ENCODE assay signal across 9 mouse cellular contexts in the genomic region with DNA sequence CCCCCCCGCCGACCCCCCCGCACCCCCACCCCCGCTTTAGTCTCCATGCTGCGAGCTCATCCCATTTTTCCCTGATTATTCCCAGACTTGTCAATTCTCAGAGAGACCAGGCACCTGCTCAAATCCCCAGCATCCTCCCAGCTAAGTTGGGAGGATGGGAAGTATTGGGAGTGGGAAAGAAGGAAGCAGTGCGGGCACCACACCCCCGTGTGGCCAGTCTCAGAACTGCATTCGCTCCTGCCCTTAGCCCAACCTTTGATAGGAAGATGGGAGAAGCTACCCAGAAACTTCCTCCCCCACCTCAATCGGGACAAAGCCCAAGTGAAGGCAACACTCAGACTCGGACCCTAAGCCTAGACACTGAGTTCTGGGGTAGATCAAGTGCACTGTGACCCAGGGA. TPM values are rescaled to one million over a fixed set of nuclear protein-coding genes. Genes with fewer than 3 reads are reported as not detected.
DNase-seq lines count a peak whose midpoint lies in the region; ATAC-seq and TF ChIP-seq lines count a peak whose summit lies in the region.
"Had no signal": no experiment of that assay in that cellular context is flagged by ENCODE, and none has a peak within 500 bp of the region (broad histone marks: within the 10 kb centered on the region; RNA-seq: fewer than 3 reads in every experiment).

No protein-coding gene starts in this region.

- TF ChIP-seq POLR2A in bone marrow, adult 2 months (IDR thresholded peaks at IDR 0.05; ENCODE audit: borderline replicate concordance, control insufficient read depth, low read depth, low read length) = no peak

- H3K27me3 ChIP-seq in forebrain, embryonic 11.5 days (ENCODE audit: control insufficient read depth, insufficient read depth, low read length) = no peaks in the 10 kb centered on the region
- H3K27me3 ChIP-seq in heart, postnatal 0 days (ENCODE audit: control insufficient read depth, insufficient read depth, low read length) = no peaks in the 10 kb centered on the region

- peak; percentile 77 for TF ChIP-seq CTCF in bone marrow, adult 2 months (IDR thresholded peaks at IDR 0.05; ENCODE audit: control insufficient read depth, insufficient read depth, low read length)
- peak; percentile 89 for TF ChIP-seq CTCF in heart, postnatal 0 days (IDR thresholded peaks at IDR 0.05; ENCODE audit: low read depth)

- no peak overlapping the region for H3K4me2 ChIP-seq in forebrain, embryonic 11.5 days (ENCODE audit: low read depth, low read length, severe bottlenecking)
- peak overlapping the region; percentile 22; the same call in 1 of the 2 replicates for H3K4me2 ChIP-seq in heart, postnatal 0 days (ENCODE audit: low read depth, low read length)

- TF ChIP-seq EP300 in heart, postnatal 0 days (IDR thresholded peaks at IDR 0.05; ENCODE audit: low read depth) = no peak

- 18% methylated on average over 10 of the region's 10 CpGs for WGBS in bone marrow, adult 2 months
- 5% methylated on average over 9 of the region's 10 CpGs for WGBS in forebrain, embryonic 11.5 days
- 6% methylated on average over 9 of the region's 10 CpGs for WGBS in heart, postnatal 0 days

- no peak overlapping the region for H3K4me3 ChIP-seq in ES-E14 (ENCODE audit: insufficient read depth in 1 of 2, low read depth in 1 of 2, low read length in 2 of 2, poor library complexity in 1 of 2, severe bottlenecking in 1 of 2)
- H3K4me3 ChIP-seq in bone marrow, adult 2 months (replicated peaks; ENCODE audit: control insufficient read depth, low read depth, low read length) = no peak overlapping the region
- H3K4me3 ChIP-seq in forebrain, embryonic 11.5 days (ENCODE audit: low read depth, low read length) = no peak overlapping the region
- H3K4me3 ChIP-seq in heart, postnatal 0 days (ENCODE audit: low read depth, low read length) = no peak overlapping the region

- no peak for ATAC-seq in forebrain, embryonic 11.5 days (replicated peaks; ENCODE audit: low FRiP score)
- ATAC-seq in heart, postnatal 0 days (ENCODE audit: insufficient read depth, low read depth) = no peak
- ATAC-seq in megakaryocyte, adult 5-6 weeks (ENCODE audit: poor library complexity, severe bottlenecking) = peak; percentile 20; the same call in 1 of the 2 replicates
- ATAC-seq in monocyte, adult 5-6 weeks (replicated peaks; ENCODE audit: insufficient number of reproducible peaks, low FRiP score, low TSS enrichment, poor library complexity, severe bottlenecking) = no peak

- no peak overlapping the region for H3K27ac ChIP-seq in ES-E14 (ENCODE audit: insufficient read depth, low read depth, low read length, poor library complexity, severe bottlenecking)
- no peak overlapping the region for H3K27ac ChIP-seq in bone marrow, adult 2 months (ENCODE audit: control insufficient read depth, insufficient read depth, low read depth, low read length, poor library complexity)
- no peak overlapping the region for H3K27ac ChIP-seq in forebrain, embryonic 11.5 days (ENCODE audit: low read depth, low read length)
- H3K27ac ChIP-seq in heart, postnatal 0 days (ENCODE audit: low read depth) = peak overlapping the region; percentile 100

- in situ Hi-C loops in ES-E14 (cut with MboI; ENCODE audit: low sequenced_read_pairs in 2 of 2, unreplicated experiment in 2 of 2) = no loop called here

- H3K36me3 ChIP-seq in ES-E14 (ENCODE audit: control insufficient read depth, insufficient read depth, low read length, poor library complexity, severe bottlenecking) = peaks cover 14% of the 10 kb centered on the region; the same call in 1 of the 2 replicates
- no peaks in the 10 kb centered on the region; the same call in 1 of the 2 replicates for H3K36me3 ChIP-seq in forebrain, embryonic 11.5 days (ENCODE audit: control insufficient read depth, insufficient read depth, low read length)
- H3K36me3 ChIP-seq in heart, postnatal 0 days (replicated peaks; ENCODE audit: control insufficient read depth, insufficient read depth, low read length) = peaks cover 33% of the 10 kb centered on the region

- H3K9ac ChIP-seq in ES-E14 (ENCODE audit: insufficient read depth, low read depth, low read length, poor library complexity, severe bottlenecking) = no peak overlapping the region
- H3K9ac ChIP-seq in forebrain, embryonic 11.5 days (ENCODE audit: low read length) = no peak overlapping the region
- H3K9ac ChIP-seq in heart, postnatal 0 days (replicated peaks; ENCODE audit: low read depth, low read length) = no peak overlapping the region; the same call in 1 of the 2 replicates

- peaks cover 4 to 19% of the 10 kb centered on the region in 2 experiments; a peak in 3 of 4 replicates for H3K4me1 ChIP-seq in ES-E14 (ENCODE audit: control insufficient read depth in 2 of 2, insufficient read depth in 2 of 2, low read length in 2 of 2, poor library complexity in 1 of 2)
- no peaks in the 10 kb centered on the region; the same call in 1 of the 2 replicates for H3K4me1 ChIP-seq in bone marrow, adult 2 months (ENCODE audit: control insufficient read depth, insufficient read depth, low read length)
- H3K4me1 ChIP-seq in forebrain, embryonic 11.5 days (replicated peaks; ENCODE audit: control insufficient read depth, insufficient read depth, low read length) = peaks cover 28% of the 10 kb centered on the region
- peaks cover 31% of the 10 kb centered on the region for H3K4me1 ChIP-seq in heart, postnatal 0 days (ENCODE audit: control insufficient read depth, insufficient read depth)

- peak; percentile 69 for DNase-seq in ES-E14 (ENCODE audit: low read depth, low spot score)
- peak; percentile 90 for DNase-seq in forebrain, embryonic 11.5 days (ENCODE audit: low spot score)
- peak; percentile 85 for DNase-seq in heart, postnatal 0 days (ENCODE audit: low spot score)
- peak; percentile 81 to 82 for DNase-seq in layer of hippocampus, postnatal 14 days (ENCODE audit: low spot score in 2 of 2)
- peak; percentile 84 for DNase-seq in right cerebral cortex, postnatal 14 days

- H3K9me3 ChIP-seq in ES-E14 (ENCODE audit: control insufficient read depth, insufficient read depth, low read depth, low read length) = no peaks in the 10 kb centered on the region
- H3K9me3 ChIP-seq in forebrain, embryonic 11.5 days (ENCODE audit: control insufficient read depth, low read length) = no peaks in the 10 kb centered on the region
- no peaks in the 10 kb centered on the region for H3K9me3 ChIP-seq in heart, postnatal 0 days (replicated peaks; ENCODE audit: control insufficient read depth, low read length)

RNA-seq across cellular contexts. Expression of a gene that starts 4.7 kb away (rescaled TPM):
- total RNA-seq in ES-E14 (2012; rRNA removed) = 11.8 and 13.3 TPM in 2 replicates
- 2.1 and 2.8 TPM in 2 replicates for polyA plus RNA-seq in bone marrow, adult 2 months (2011; ENCODE audit: insufficient read depth, insufficient read length, low replicate concordance, missing spikeins)
- polyA plus RNA-seq in forebrain, embryonic 11.5 days (2014; fragmentation: Nextera tagmentation; extraction: Ambion mirVana) = 16.4 and 24.7 TPM in 2 replicates
- total RNA-seq in heart, postnatal 0 days (2014; rRNA removed; ENCODE audit: low replicate concordance) = 41.8 and 59.1 TPM in 2 replicates
- 12.5 and 18.2 TPM in 2 replicates for polyA plus RNA-seq in heart, postnatal 0 days (2015; fragmentation: Nextera tagmentation; extraction: Ambion mirVana)
- total RNA-seq in layer of hippocampus, postnatal 14 days (2021) = 100 to 1,000 TPM; 213 to 218 TPM
- total RNA-seq in megakaryocyte, adult 5-6 weeks (2015) = 5.4 and 6.0 TPM in 2 replicates
- total RNA-seq in megakaryocyte, adult 5-6 weeks (2017) = 2.6 and 6.3 TPM in 2 replicates
- 2.5 to 10.0 TPM (median 6.9 TPM) in 3 replicates for total RNA-seq in monocyte, adult 5-6 weeks (2017)

RNA-seq across cellular contexts. Expression of a gene that starts 15.1 kb away (rescaled TPM):
- total RNA-seq in ES-E14 (2012; rRNA removed) = 0.58 and 0.74 TPM in 2 replicates
- not detected in 2 replicates for polyA plus RNA-seq in bone marrow, adult 2 months (2011; ENCODE audit: insufficient read depth, insufficient read length, low replicate concordance, missing spikeins)
- polyA plus RNA-seq in forebrain, embryonic 11.5 days (2014; fragmentation: Nextera tagmentation; extraction: Ambion mirVana) = 0.56 and 0.96 TPM in 2 replicates
- not detected in 2 replicates for total RNA-seq in heart, postnatal 0 days (2014; rRNA removed; ENCODE audit: low replicate concordance)
- polyA plus RNA-seq in heart, postnatal 0 days (2015; fragmentation: Nextera tagmentation; extraction: Ambion mirVana) = 0.19 and 0.41 TPM in 2 replicates
- not detected for total RNA-seq in layer of hippocampus, postnatal 14 days (2021)
- not detected in 2 replicates for total RNA-seq in megakaryocyte, adult 5-6 weeks (2015)
- total RNA-seq in megakaryocyte, adult 5-6 weeks (2017) = not detected in 2 replicates
- 1.4 TPM in 1 of 3 replicates, not detected in the others for total RNA-seq in monocyte, adult 5-6 weeks (2017)
- polyA plus RNA-seq: gonadal fat pad, adult 2 months had no signal

RNA-seq across cellular contexts. Expression of a gene that starts 37.8 kb away (rescaled TPM):
- total RNA-seq in ES-E14 (2012; rRNA removed) = 0.04 TPM in 1 of 2 replicates, not detected in the other
- not detected in 2 replicates for polyA plus RNA-seq in bone marrow, adult 2 months (2011; ENCODE audit: insufficient read depth, insufficient read length, low replicate concordance, missing spikeins)
- 1.3 and 2.1 TPM in 2 replicates for polyA plus RNA-seq in forebrain, embryonic 11.5 days (2014; fragmentation: Nextera tagmentation; extraction: Ambion mirVana)
- total RNA-seq in heart, postnatal 0 days (2014; rRNA removed; ENCODE audit: low replicate concordance) = 4.1 and 13.2 TPM in 2 replicates
- 5.0 and 5.3 TPM in 2 replicates for polyA plus RNA-seq in heart, postnatal 0 days (2015; fragmentation: Nextera tagmentation; extraction: Ambion mirVana)
- total RNA-seq in layer of hippocampus, postnatal 14 days (2021) = 100 to 1,000 TPM; 121 to 134 TPM
- total RNA-seq in megakaryocyte, adult 5-6 weeks (2015) = not detected in 2 replicates
- under 0.01 TPM in 1 of 2 replicates, not detected in the other for total RNA-seq in megakaryocyte, adult 5-6 weeks (2017)
- total RNA-seq in monocyte, adult 5-6 weeks (2017) = 0.10 TPM in 1 of 3 replicates, not detected in the others

RNA-seq across cellular contexts. Expression of a gene that starts 46.0 kb away (rescaled TPM):
- total RNA-seq in ES-E14 (2012; rRNA removed) = 155 and 267 TPM in 2 replicates
- polyA plus RNA-seq in bone marrow, adult 2 months (2011; ENCODE audit: insufficient read depth, insufficient read length, low replicate concordance, missing spikeins) = 57.6 and 93.9 TPM in 2 replicates
- 653 and 672 TPM in 2 replicates for polyA plus RNA-seq in forebrain, embryonic 11.5 days (2014; fragmentation: Nextera tagmentation; extraction: Ambion mirVana)
- 166 and 201 TPM in 2 replicates for total RNA-seq in heart, postnatal 0 days (2014; rRNA removed; ENCODE audit: low replicate concordance)
- 398 and 438 TPM in 2 replicates for polyA plus RNA-seq in heart, postnatal 0 days (2015; fragmentation: Nextera tagmentation; extraction: Ambion mirVana)
- 100 to 1,000 TPM; 214 to 228 TPM for total RNA-seq in layer of hippocampus, postnatal 14 days (2021)
- total RNA-seq in megakaryocyte, adult 5-6 weeks (2015) = 81.5 and 86.4 TPM in 2 replicates
- total RNA-seq in megakaryocyte, adult 5-6 weeks (2017) = 154 and 165 TPM in 2 replicates
- 146 to 168 TPM (median 150 TPM) in 3 replicates for total RNA-seq in monocyte, adult 5-6 weeks (2017)

RNA-seq across cellular contexts. Expression of a gene that starts 56.0 kb away (rescaled TPM):
- total RNA-seq in ES-E14 (2012; rRNA removed) = 13.0 and 16.9 TPM in 2 replicates
- 12.8 and 19.0 TPM in 2 replicates for polyA plus RNA-seq in bone marrow, adult 2 months (2011; ENCODE audit: insufficient read depth, insufficient read length, low replicate concordance, missing spikeins)
- polyA plus RNA-seq in forebrain, embryonic 11.5 days (2014; fragmentation: Nextera tagmentation; extraction: Ambion mirVana) = 24.6 and 24.7 TPM in 2 replicates
- 4.5 and 4.9 TPM in 2 replicates for total RNA-seq in heart, postnatal 0 days (2014; rRNA removed; ENCODE audit: low replicate concordance)
- 4.6 and 4.9 TPM in 2 replicates for polyA plus RNA-seq in heart, postnatal 0 days (2015; fragmentation: Nextera tagmentation; extraction: Ambion mirVana)
- 10 to 100 TPM in 1 of 2 experiments, 1 to 10 TPM in 1; 9.9 to 11.6 TPM for total RNA-seq in layer of hippocampus, postnatal 14 days (2021)
- total RNA-seq in megakaryocyte, adult 5-6 weeks (2015) = 11.3 and 12.5 TPM in 2 replicates
- 13.0 and 14.3 TPM in 2 replicates for total RNA-seq in megakaryocyte, adult 5-6 weeks (2017)
- total RNA-seq in monocyte, adult 5-6 weeks (2017) = 5.3 to 25.3 TPM (median 11.4 TPM) in 3 replicates
